Mouse (Mus musculus) thymus, adult 2 months (tissue): ENCODE measurements around the gene Daam1.

Experiments used
- CTCF ChIP-seq: fragments of 200-500 bp; IDR thresholded peaks from 2 replicates; pipeline ENCODE4 v1.5.1; 2012; ENCODE audit warnings: mild to moderate bottlenecking, control low read depth, low read length, moderate library complexity, borderline replicate concordance; ENCODE audit not compliant: control insufficient read depth, poor library complexity, insufficient read depth; ENCODE audit errors: extremely low read depth
- POLR2A ChIP-seq: fragments of 200-500 bp; IDR thresholded peaks from 2 replicates; pipeline ENCODE4 v1.6.1; 2012; ENCODE audit warnings: mild to moderate bottlenecking, low read length, control low read depth, moderate library complexity; ENCODE audit not compliant: control insufficient read depth, poor library complexity, insufficient read depth; ENCODE audit errors: extremely low read depth

GRCm38 (mm10) chr12:71783970-71784369, 46.9 kb upstream of the Daam1 start:
- no peak for TF ChIP-seq CTCF
- no peak for TF ChIP-seq POLR2A
